Mouse (Mus musculus): ENCODE results near the gene Ms4a8a.

Gene Ms4a8a

GRCm38 (mm10) chr19:11022382-11022781, 58.5 kb downstream of the Ms4a8a start:
- in situ Hi-C loops (cut with MboI; ENCODE audit: low sequenced_read_pairs): no loop called here

DNA sequence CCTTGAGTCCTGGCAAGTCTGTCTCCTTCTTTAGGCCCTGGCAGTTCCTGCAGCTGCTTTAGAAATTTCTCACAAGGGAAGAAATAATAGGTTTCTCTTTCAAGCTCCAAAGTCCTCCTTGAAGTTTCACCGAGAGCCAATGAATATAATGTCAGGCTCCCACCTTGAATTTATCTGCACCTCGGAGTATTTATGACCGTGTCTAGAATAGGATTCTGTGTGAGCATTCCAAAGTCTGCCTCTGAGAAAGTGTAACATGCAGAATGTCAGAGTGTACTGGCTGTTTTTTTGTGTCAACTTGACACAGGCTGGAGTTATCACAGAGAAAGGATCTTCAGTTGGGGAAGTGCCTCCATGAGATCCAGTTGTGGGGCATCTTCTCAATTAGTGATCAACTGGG, 63.0 kb downstream of the Ms4a8a start, which contains the start of gene Ms4a18:
Gene Ms4a18, minus strand, starts transcription at position 141 of the 400 bp plus-strand sequence.
- in situ Hi-C loops (cut with MboI; ENCODE audit: low sequenced_read_pairs): no loop called here
